Mouse (Mus musculus) heart, postnatal 25 days (tissue): ENCODE data around the gene Olfr867. TPM values are rescaled to one million over a fixed set of nuclear protein-coding genes. Genes with fewer than 3 reads are reported as not detected.

Source experiments
- DNase-seq: peaks from one replicate; pipeline ENCODE4 v3.0.0; 2022; ENCODE audit warnings: low spot score
- intact Hi-C: fragments of 180-260 bp; cut with DNase I; formaldehyde crosslinking; loops from one replicate; pipeline ENCODE4 v1.15.1; 2025
- microRNA-seq: library from miRNA; unstranded; fragments of <30 nt; microRNA quantifications from one replicate; pipeline ENCODE4 v1.2.0, GENCODE M21; 2022
- total RNA-seq, 2 experiments: library from RNA; stranded (reverse); gene quantifications; 2 replicates each; pipeline ENCODE4 v1.2.3; 2021

The Olfr867 gene
- total RNA-seq: not detected

GRCm38 (mm10) chr9:20057462-20057861 lies at the start of gene Olfr867:
Gene Olfr867 (minus strand): TSS chr9:20057562.
- intact Hi-C loops: no loop called here
- DNase-seq: no peak

GRCm38 (mm10) chr9:20098326-20098725 lies 41.0 kb upstream of the Olfr867 start, which contains the start of gene Olfr868:
Gene Olfr868 (plus strand): TSS chr9:20098626.
- no peak for DNase-seq
- intact Hi-C loops: no loop called here

GRCm38 (mm10) chr9:20073523-20074177 lies 16.3 kb upstream of the Olfr867 start:
- DNase-seq: no peak
- intact Hi-C loops: no loop called here

GRCm38 (mm10) chr9:20071291-20071690 lies 13.9 kb upstream of the Olfr867 start:
- intact Hi-C loops: no loop called here

GRCm38 (mm10) chr9:20070236-20070635 lies 12.9 kb upstream of the Olfr867 start:
- intact Hi-C loops: no loop called here
- no peak for DNase-seq

More at GRCm38 (mm10) chr9:20071291-20071690, 13.9 kb upstream of the Olfr867 start:
- no peak for DNase-seq

GRCm38 (mm10) chr9:20047964-20048363 lies 9.4 kb downstream of the Olfr867 start:
- no peak for DNase-seq
- intact Hi-C loops: no loop called here

GRCm38 (mm10) chr9:20027935-20028334 lies 29.4 kb downstream of the Olfr867 start, which contains the start of gene Olfr866:
Gene Olfr866 (minus strand): TSS chr9:20028035.
- intact Hi-C loops: no loop called here
- DNase-seq: no peak

Small RNA genes lying within 50 kb of the gene (microRNA-seq; reads per million reads assigned to microRNA genes)
- gene Gm26231: not detected
- gene Gm44395: not detected

Other genes with a start within 250 kb of the Olfr867 start
- not detected for gene Olfr860, start 207.8 kb downstream of the Olfr867 start, total RNA-seq
- not detected for gene Olfr862, start 169.6 kb downstream of the Olfr867 start, total RNA-seq
- gene Olfr77, start 140.7 kb downstream of the Olfr867 start, total RNA-seq: not detected
- gene Olfr866, start 29.5 kb downstream of the Olfr867 start, total RNA-seq: not detected
- not detected for gene Olfr868, start 41.1 kb upstream of the Olfr867 start, total RNA-seq
- gene Olfr869, start 71.4 kb upstream of the Olfr867 start, total RNA-seq: not detected
- not detected for gene Olfr870, start 116.5 kb upstream of the Olfr867 start, total RNA-seq
- not detected for gene Olfr871, start 154.6 kb upstream of the Olfr867 start, total RNA-seq
- not detected for gene Olfr872, start 179.6 kb upstream of the Olfr867 start, total RNA-seq
- gene Olfr39, start 224.8 kb upstream of the Olfr867 start, total RNA-seq: not detected
- not detected for gene Olfr873, start 241.0 kb upstream of the Olfr867 start, total RNA-seq